Mouse (Mus musculus): ENCODE data around the gene Wnt5a. TPM values are rescaled to one million over a fixed set of nuclear protein-coding genes. Genes with fewer than 3 reads are reported as not detected.

Wnt5a gene
- not detected for polyA plus RNA-seq (2017; shearing (Covaris generic))

DNA sequence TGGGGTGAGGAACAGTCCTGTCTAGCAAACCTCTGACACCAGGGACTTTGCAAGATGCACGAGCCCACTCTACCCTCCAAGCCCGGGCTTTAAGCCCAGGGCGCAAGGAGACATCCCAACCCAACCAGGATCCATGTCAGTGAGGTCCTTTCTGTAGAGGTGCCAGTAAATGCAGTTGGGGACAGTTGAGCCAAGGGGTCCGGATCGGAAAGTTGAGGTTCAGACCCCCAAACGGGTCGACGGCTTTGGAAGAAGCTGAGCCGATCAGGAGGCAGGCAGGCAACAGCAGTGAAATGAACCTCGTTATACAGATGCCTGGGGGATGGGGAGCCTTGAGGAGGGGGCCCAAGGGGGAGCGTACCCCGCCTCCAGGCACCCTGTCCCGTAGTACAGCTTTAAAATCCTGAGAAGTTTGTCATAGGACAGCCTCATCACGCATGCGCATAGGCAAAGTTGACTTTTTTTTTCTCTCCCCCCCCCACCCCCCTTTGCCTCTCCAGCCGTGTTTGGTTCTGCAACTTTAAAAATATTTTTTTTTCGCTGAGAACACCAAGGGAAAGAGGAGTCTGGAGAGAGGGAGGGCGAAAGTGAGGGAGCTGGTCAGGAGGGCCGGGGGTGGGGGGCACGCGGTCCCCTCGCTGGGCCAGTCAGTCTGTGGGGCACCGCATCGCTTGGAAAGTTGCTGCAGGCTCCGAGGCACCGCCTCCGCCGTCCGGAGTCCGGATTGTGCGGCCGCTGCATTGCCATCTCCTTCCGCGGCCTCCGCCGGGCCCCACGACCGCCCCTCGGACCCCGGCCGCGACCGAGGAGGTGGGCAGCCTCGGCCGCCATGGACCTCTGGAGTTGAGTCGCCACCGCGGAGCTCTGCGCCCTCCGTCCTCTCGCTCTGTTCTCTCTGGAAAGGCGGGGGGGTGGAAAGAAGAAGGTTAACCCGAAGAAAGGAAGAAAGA lies at the start of gene Wnt5a:
Wnt5a (plus strand) TSS at position 650 of the 950 bp plus-strand sequence.

